Mouse (Mus musculus) kidney, embryonic 15.5 days (tissue): ENCODE data around the gene Gdf15. TPM values are rescaled to one million over a fixed set of nuclear protein-coding genes. Genes with fewer than 3 reads are reported as not detected.

Source experiments
- ATAC-seq: fragments of 200-750 bp; cut with Nextera tagmentation; replicated peaks from 2 replicates; pipeline ENCODE4 v1.8.0; 2017; ENCODE audit warnings: moderate TSS enrichment; ENCODE audit not compliant: low FRiP score
- H3K27ac ChIP-seq: fragments of 300-500 bp; sonication (generic); 2 replicates; pipeline ENCODE4 v1.5.1; 2015; ENCODE audit warnings: mild to moderate bottlenecking, inconsistent platforms
- H3K27me3 ChIP-seq: fragments of 300-500 bp; sonication (generic); 2 replicates; pipeline ENCODE4 v1.6.1; 2015; ENCODE audit warnings: inconsistent platforms
- H3K36me3 ChIP-seq: fragments of 300-500 bp; sonication (generic); 2 replicates; pipeline ENCODE4 v1.6.1; 2015; ENCODE audit warnings: inconsistent platforms
- H3K4me1 ChIP-seq: fragments of 300-500 bp; sonication (generic); 2 replicates; pipeline ENCODE4 v1.6.1; 2015; ENCODE audit warnings: inconsistent platforms
- H3K4me2 ChIP-seq: fragments of 300-500 bp; sonication (generic); 2 replicates; pipeline ENCODE4 v1.6.1; 2015; ENCODE audit warnings: moderate library complexity, mild to moderate bottlenecking, inconsistent platforms
- H3K4me3 ChIP-seq: fragments of 300-500 bp; sonication (generic); replicated peaks from 2 replicates; pipeline ENCODE4 v1.5.1; 2015; ENCODE audit warnings: mild to moderate bottlenecking, inconsistent platforms
- H3K9ac ChIP-seq: fragments of 300-500 bp; sonication (generic); 2 replicates; pipeline ENCODE4 v1.6.1; 2015; ENCODE audit warnings: mild to moderate bottlenecking, inconsistent platforms
- H3K9me3 ChIP-seq: fragments of 300-500 bp; sonication (generic); replicated peaks from 2 replicates; pipeline ENCODE4 v1.6.1; 2016; ENCODE audit warnings: inconsistent platforms
- WGBS: fragments of 180-500 bp; shearing (Covaris S2); methylation state at CpG from one replicate; pipeline ENCODE4 v1.1.7; 2015; ENCODE audit warnings: mixed read lengths; 5-methylcytosine and 5-hydroxymethylcytosine counted together
- polyA plus RNA-seq: library from polyadenylated mRNA; unstranded; fragments of >200 nt; fragmentation: Nextera tagmentation; extraction: Ambion mirVana; gene quantifications from 2 replicates; pipeline ENCODE4 v1.2.1, GENCODE M21; 2015

The Gdf15 gene
- polyA plus RNA-seq, 1 experiment from 2014 or later: 0.77 TPM

GRCm38 (mm10) chr8:70608749-70609367 lies 23.4 kb downstream of the Gdf15 start, which contains the start of gene Ssbp4:
TSS of gene Ssbp4 (minus strand) at chr8:70608872.
- H3K36me3 ChIP-seq: no peaks in the 10 kb centered on the region
- peak within 1 kb of the TSS; percentile 88 for H3K4me3 ChIP-seq
- 5% methylated on average over 26 of the region's 26 CpGs for WGBS
- H3K27ac ChIP-seq: peak within 1 kb of the TSS; percentile 100
- peak; percentile 0; the same call in 1 of the 2 replicates for ATAC-seq
- peaks cover 79% of the 10 kb centered on the region for H3K4me1 ChIP-seq
- H3K27me3 ChIP-seq: no peaks in the 10 kb centered on the region
- H3K9me3 ChIP-seq: no peaks in the 10 kb centered on the region
- H3K4me2 ChIP-seq: peak within 1 kb of the TSS; percentile 97
- peak within 1 kb of the TSS; percentile 94 for H3K9ac ChIP-seq

DNA sequence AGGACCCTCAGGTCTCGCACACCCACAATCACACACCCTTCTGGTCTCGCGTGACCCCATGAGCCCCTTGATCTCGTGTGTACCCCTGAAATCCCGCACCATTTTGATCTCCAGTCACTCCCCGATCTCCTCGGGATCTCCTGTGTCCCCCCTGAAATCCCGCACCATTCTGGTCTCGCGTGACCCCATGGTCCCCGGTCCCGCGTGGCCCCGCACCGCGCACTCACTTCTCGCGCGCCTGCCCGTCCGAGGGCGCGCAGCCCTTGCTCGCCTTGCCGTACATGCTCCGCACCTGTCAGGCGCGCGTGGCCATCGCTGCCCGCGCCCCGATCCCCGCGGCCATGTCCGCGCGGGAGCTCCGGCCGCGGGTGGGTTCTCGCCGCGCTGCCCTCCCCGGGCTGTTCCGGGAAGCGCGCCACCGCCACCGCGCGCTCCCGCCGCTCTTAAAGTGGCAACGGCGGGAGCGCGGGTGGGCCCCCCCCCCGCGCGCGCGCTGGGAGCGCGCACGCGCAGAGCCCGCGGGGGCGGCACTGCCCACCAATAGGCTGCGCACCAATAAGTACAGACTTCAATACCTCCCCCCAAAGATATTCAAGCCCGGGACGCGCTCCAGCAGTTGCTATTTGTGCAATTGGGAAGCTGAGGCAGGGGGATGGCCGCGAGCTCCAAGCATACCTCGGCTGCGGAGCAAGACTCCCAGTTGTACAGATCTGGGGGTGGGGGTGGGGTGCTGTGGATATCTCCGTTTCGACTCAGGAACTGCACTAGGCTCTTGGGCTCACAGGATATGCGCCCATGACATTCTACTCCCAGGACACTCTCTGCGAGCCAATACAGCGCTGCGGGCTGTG lies 24.1 kb downstream of the Gdf15 start:
- 1% methylated on average over 82 of the region's 84 CpGs for WGBS
- Histone ChIP-seq H3K4me1 (peaks cover 79% of the 10 kb centered on the region), H3K4me3 (peak overlapping the region; percentile 88), H3K9me3 (no peaks in the 10 kb centered on the region), H3K27ac (peak overlapping the region; percentile 100), H3K27me3 (no peaks in the 10 kb centered on the region), H3K4me2 (peak overlapping the region; percentile 97), H3K9ac (peak overlapping the region; percentile 94), H3K36me3 (peaks cover under 1% of the 10 kb centered on the region; the same call in 1 of the 2 replicates)
- no peak for ATAC-seq

GRCm38 (mm10) chr8:70607603-70607897 lies 24.7 kb downstream of the Gdf15 start:
- Histone ChIP-seq H3K4me1 (peaks cover 79% of the 10 kb centered on the region), H3K36me3 (peaks cover 6% of the 10 kb centered on the region), H3K27me3 (no peaks in the 10 kb centered on the region), H3K27ac (peak overlapping the region; percentile 100), H3K4me3 (peak overlapping the region; percentile 88), H3K9me3 (no peaks in the 10 kb centered on the region), H3K9ac (peak overlapping the region; percentile 94), H3K4me2 (peak overlapping the region; percentile 97)
- WGBS: 13% methylated on average over 6 of the region's 6 CpGs
- ATAC-seq: no peak

GRCm38 (mm10) chr8:70606780-70607602 lies 25.3 kb downstream of the Gdf15 start:
- Histone ChIP-seq H3K27ac (peak overlapping the region; percentile 100), H3K4me2 (peak overlapping the region; percentile 97), H3K36me3 (peaks cover 12% of the 10 kb centered on the region), H3K9ac (peak overlapping the region; percentile 94), H3K4me1 (peaks cover 77% of the 10 kb centered on the region), H3K4me3 (peak overlapping the region; percentile 88), H3K9me3 (no peaks in the 10 kb centered on the region), H3K27me3 (no peaks in the 10 kb centered on the region)
- no peak for ATAC-seq
- WGBS: 55% methylated on average over 18 of the region's 18 CpGs

DNA sequence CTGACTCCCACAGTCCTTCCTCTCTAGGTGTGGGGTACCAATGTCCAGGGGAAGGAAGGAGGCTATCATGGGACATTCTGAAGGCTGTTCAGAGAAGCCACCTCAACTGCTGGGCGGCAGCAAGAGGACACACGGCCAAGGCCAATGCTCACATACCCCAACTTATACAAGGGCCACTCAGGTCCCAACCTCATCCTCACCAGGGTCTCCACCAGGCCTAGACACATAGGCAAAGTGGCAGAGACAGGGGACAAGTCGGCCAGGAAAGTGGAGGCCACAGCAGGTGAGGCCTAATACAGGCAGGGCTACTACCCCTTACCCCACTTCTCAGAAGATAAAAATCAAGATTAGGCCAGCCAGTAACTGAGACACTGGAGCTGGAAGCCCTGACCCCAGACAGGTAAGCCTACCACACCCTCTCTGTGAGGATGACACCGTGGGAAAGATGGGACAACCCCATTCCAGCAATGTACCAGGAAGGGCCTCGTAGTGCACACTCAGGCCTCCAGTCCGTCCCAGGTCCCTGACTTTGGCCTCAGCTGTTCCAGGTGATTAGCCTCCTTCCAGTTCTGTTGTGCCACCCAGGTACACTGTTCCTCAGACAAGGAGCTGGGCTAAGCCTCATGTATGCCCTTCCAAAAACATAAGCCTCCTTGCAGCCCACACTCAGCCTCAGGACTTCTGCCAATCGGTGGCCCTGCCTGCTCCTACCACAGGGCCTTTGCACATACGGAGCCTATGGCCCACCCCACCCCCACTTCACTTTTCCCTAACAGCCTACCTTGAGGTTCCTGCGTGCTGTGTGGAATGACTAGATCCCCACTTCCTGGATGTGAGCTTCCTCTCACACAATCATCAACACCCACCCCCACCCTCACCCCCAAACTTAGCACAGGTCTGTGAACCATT lies 26.1 kb downstream of the Gdf15 start:
- Histone ChIP-seq H3K27me3 (no peaks in the 10 kb centered on the region), H3K27ac (peak overlapping the region; percentile 100), H3K4me2 (peak overlapping the region; percentile 97), H3K9me3 (no peaks in the 10 kb centered on the region), H3K4me3 (0 out of 2 replicates have a peak overlapping the region, but pooled peaks have one; percentile 0), H3K4me1 (peaks cover 77% of the 10 kb centered on the region), H3K36me3 (peaks cover 16% of the 10 kb centered on the region), H3K9ac (no peak overlapping the region)
- no peak for ATAC-seq
- WGBS: 84% methylated on average over 9 of the region's 9 CpGs

- H3K4me1 ChIP-seq: peaks cover 77% of the 10 kb centered on the region
- WGBS: 71% methylated on average over 7 of the region's 7 CpGs
- H3K27ac ChIP-seq: peak overlapping the region; percentile 48; the same call in 1 of the 2 replicates
- H3K4me2 ChIP-seq: 0 out of 2 replicates have a peak overlapping the region, but pooled peaks have one; percentile 13
- 0 out of 2 replicates have a peak overlapping the region, but pooled peaks have one; percentile 12 for H3K9ac ChIP-seq
- H3K4me3 ChIP-seq: no peak overlapping the region
- ATAC-seq: no peak
- peaks cover 20% of the 10 kb centered on the region for H3K36me3 ChIP-seq
- no peaks in the 10 kb centered on the region for H3K27me3 ChIP-seq
- H3K9me3 ChIP-seq: no peaks in the 10 kb centered on the region
Observed at GRCm38 (mm10) chr8:70604558-70604957, 27.7 kb downstream of the Gdf15 start.

DNA sequence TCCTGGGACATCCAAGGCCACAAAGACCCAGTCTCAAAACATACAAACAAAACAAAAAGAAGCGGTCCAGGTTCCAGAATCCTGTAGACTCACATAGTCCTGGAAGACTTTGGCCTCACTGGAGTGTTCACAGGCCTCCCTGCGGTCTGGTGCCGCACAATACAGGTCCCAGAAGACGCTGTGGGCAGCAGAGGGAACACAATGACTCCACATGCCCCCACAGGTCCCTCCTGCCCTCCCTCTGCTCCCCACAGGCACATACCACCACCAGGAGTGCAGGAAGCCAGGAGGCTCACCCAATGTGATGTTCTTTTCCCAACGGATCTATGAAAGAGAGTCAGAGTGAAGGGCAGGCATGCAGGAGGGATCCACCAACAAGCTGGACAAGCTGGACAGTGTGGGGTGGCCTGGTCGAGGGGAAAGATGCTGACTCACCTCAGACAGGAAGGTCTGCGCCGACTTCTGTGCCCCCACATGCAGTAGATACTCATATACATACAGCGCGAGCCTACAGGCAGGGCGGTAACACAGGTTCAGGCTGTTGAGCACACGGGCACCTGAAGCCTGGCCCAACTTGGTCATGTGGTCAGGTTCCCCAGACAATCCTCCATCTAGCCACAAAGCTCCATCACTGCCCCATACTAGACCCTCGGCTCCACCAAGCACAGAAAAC lies 30.0 kb downstream of the Gdf15 start:
- Histone ChIP-seq H3K9ac (no peak overlapping the region), H3K4me2 (no peak overlapping the region), H3K36me3 (peaks cover 26% of the 10 kb centered on the region), H3K9me3 (no peaks in the 10 kb centered on the region), H3K27me3 (no peaks in the 10 kb centered on the region), H3K4me3 (no peak overlapping the region), H3K4me1 (peaks cover 78% of the 10 kb centered on the region), H3K27ac (peak overlapping the region; percentile 86; the same call in 1 of the 2 replicates)
- 95% methylated on average over 13 of the region's 13 CpGs for WGBS
- no peak for ATAC-seq

- H3K4me3 ChIP-seq: peak overlapping the region; percentile 18
- H3K4me1 ChIP-seq: peaks cover 78% of the 10 kb centered on the region
- peak; percentile 34 for ATAC-seq
- H3K27ac ChIP-seq: peak overlapping the region; percentile 86
- H3K4me2 ChIP-seq: peak overlapping the region; percentile 55
- H3K36me3 ChIP-seq: peaks cover 36% of the 10 kb centered on the region
- H3K9ac ChIP-seq: no peak overlapping the region
- no peaks in the 10 kb centered on the region for H3K9me3 ChIP-seq
- 1% methylated on average over 26 of the region's 26 CpGs for WGBS
- no peaks in the 10 kb centered on the region for H3K27me3 ChIP-seq
Observed at GRCm38 (mm10) chr8:70601271-70601649, 31.0 kb downstream of the Gdf15 start.

DNA sequence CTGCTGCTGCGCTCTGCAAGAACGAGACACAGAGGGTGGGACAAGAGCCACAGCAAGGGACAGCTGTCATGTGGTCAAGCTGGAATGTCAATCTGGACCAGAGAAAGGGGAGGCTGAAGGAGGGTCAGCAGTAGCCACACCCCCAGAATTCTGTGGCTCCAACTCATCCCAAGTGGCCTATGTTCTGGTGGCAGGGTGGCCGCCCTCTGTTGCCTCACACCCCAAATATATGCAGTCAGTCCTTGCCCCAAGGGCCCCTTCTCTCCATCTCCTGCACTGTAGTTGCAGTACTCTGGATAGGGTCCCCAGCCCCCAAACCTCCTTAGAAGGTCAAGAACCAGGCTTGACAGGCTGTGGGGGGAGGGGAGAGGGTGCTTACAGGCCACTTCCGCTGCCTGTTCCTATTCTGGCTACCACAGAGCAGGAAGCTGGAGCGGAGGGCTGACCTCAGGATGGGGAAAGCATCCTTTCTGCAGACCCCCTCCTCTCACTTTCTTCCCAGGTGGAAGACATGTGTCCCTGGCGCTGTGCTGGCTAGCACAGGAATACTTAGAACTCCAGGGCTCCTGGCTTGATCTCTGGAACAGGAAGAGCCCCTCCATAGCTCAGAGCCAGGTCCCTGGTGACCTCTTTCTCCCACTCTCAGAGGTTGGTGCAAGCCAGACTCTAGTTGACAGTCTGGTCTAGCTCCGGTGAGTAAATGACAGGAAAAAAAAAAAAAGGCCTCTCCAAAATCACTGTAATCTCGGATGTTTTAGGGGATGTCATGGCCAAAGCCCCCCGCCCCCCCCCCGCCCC lies 31.6 kb downstream of the Gdf15 start:
- 0 out of 2 replicates have a peak, but pooled peaks have one; percentile 3 for ATAC-seq
- peak overlapping the region; percentile 86 for H3K27ac ChIP-seq
- 23% methylated on average over 10 of the region's 10 CpGs for WGBS
- peak overlapping the region; percentile 18 for H3K4me3 ChIP-seq
- no peaks in the 10 kb centered on the region for H3K27me3 ChIP-seq
- H3K4me2 ChIP-seq: peak overlapping the region; percentile 55
- H3K9ac ChIP-seq: 0 out of 2 replicates have a peak overlapping the region, but pooled peaks have one; percentile 28
- peaks cover 78% of the 10 kb centered on the region for H3K4me1 ChIP-seq
- no peaks in the 10 kb centered on the region for H3K9me3 ChIP-seq
- H3K36me3 ChIP-seq: peaks cover 42% of the 10 kb centered on the region
